Mouse (Mus musculus) E14TG2a.4 (cell line): Measurements from ENCODE around the gene Sun1.

Source experiments
- CTCF ChIP-seq: conservative IDR thresholded peaks from 2 replicates; pipeline ENCODE4 v1.5.1; 2014; ENCODE audit warnings: low read length
- POU5F1 ChIP-seq: IDR thresholded peaks from 2 replicates; pipeline ENCODE4 v1.6.1; 2014; ENCODE audit warnings: low read length, borderline replicate concordance

GRCm38 (mm10) chr5:139251279-139251678 is 50.8 kb downstream of the Sun1 start:
- TF ChIP-seq CTCF (no peak), POU5F1 (no peak)
